Mouse (Mus musculus): ENCODE data around the gene Npc2.

The Npc2 gene

GRCm38 (mm10) chr12:84784604-84785381 lies 11.8 kb upstream of the Npc2 start:
- peak; percentile 64 to 79 for DNase-seq (ENCODE audit: low spot score in 2 of 2)

- no peak for DNase-seq (ENCODE audit: low spot score in 2 of 2)
Observed at GRCm38 (mm10) chr12:84776229-84776628, 3.3 kb upstream of the Npc2 start.

GRCm38 (mm10) chr12:84774376-84774775 lies 1.4 kb upstream of the Npc2 start:
- DNase-seq (ENCODE audit: low spot score in 2 of 2), result no peak

- no peak for DNase-seq (ENCODE audit: low spot score in 2 of 2)
Observed at GRCm38 (mm10) chr12:84773476-84773875, 524 bp upstream of the Npc2 start.

GRCm38 (mm10) chr12:84771981-84772520 lies 901 bp downstream of the Npc2 start:
- no peak for DNase-seq (ENCODE audit: low spot score in 2 of 2)

- no peak for DNase-seq (ENCODE audit: low spot score in 2 of 2)
Observed at GRCm38 (mm10) chr12:84769624-84770023, 3.3 kb downstream of the Npc2 start.

GRCm38 (mm10) chr12:84767510-84767909 lies 5.4 kb downstream of the Npc2 start:
- no peak for DNase-seq (ENCODE audit: low spot score in 2 of 2)

GRCm38 (mm10) chr12:84766113-84766735 lies 6.7 kb downstream of the Npc2 start:
- DNase-seq (ENCODE audit: low spot score in 2 of 2), result no peak

GRCm38 (mm10) chr12:84765506-84765905 lies 7.4 kb downstream of the Npc2 start:
- DNase-seq (ENCODE audit: low spot score in 2 of 2), result no peak

- DNase-seq (ENCODE audit: low spot score in 2 of 2), result no peak
Observed at GRCm38 (mm10) chr12:84764756-84765155, 8.2 kb downstream of the Npc2 start.

GRCm38 (mm10) chr12:84763577-84764218 lies 9.3 kb downstream of the Npc2 start:
- DNase-seq (ENCODE audit: low spot score in 2 of 2), result no peak

- DNase-seq (ENCODE audit: low spot score in 2 of 2), result peak; percentile 64 to 79
Observed at GRCm38 (mm10) chr12:84762532-84762931, 10.4 kb downstream of the Npc2 start.

GRCm38 (mm10) chr12:84759063-84759462 lies 13.9 kb downstream of the Npc2 start:
- DNase-seq (ENCODE audit: low spot score in 2 of 2), result no peak

- DNase-seq (ENCODE audit: low spot score in 2 of 2), result no peak
Observed at GRCm38 (mm10) chr12:84756016-84756415, 16.9 kb downstream of the Npc2 start.

- peak; percentile 51 to 71 for DNase-seq (ENCODE audit: low spot score in 2 of 2)
Observed at GRCm38 (mm10) chr12:84755008-84755695, 17.8 kb downstream of the Npc2 start.

GRCm38 (mm10) chr12:84752131-84752977 lies 20.6 kb downstream of the Npc2 start:
- no peak for DNase-seq (ENCODE audit: low spot score in 2 of 2)

GRCm38 (mm10) chr12:84750661-84751060 lies 22.3 kb downstream of the Npc2 start:
- no peak for DNase-seq (ENCODE audit: low spot score in 2 of 2)

GRCm38 (mm10) chr12:84748134-84748533 lies 24.8 kb downstream of the Npc2 start:
- DNase-seq (ENCODE audit: low spot score in 2 of 2), result no peak

GRCm38 (mm10) chr12:84745700-84746099 lies 27.3 kb downstream of the Npc2 start:
- DNase-seq (ENCODE audit: low spot score in 2 of 2), result no peak

- no peak for DNase-seq (ENCODE audit: low spot score in 2 of 2)
Observed at GRCm38 (mm10) chr12:84743496-84743895, 29.5 kb downstream of the Npc2 start.

GRCm38 (mm10) chr12:84733366-84733765 lies 39.6 kb downstream of the Npc2 start:
- DNase-seq (ENCODE audit: low spot score in 2 of 2), result no peak

All from natural killer cell, adult 2 months (primary cell).